Mouse (Mus musculus) hindbrain, embryonic 10.5 days (tissue): ENCODE results near the gene Cds2. TPM values are rescaled to one million over a fixed set of nuclear protein-coding genes. Genes with fewer than 3 reads are reported as not detected.

ENCODE experiments used
- polyA plus RNA-seq: library from polyadenylated mRNA; unstranded; fragments of >200 nt; fragmentation: Nextera tagmentation; extraction: Ambion mirVana; gene quantifications from 2 replicates; pipeline ENCODE4 v1.2.1, GENCODE M21; 2016

The Cds2 gene
- polyA plus RNA-seq, 1 experiment from 2014 or later, result 31.3 TPM

Other genes with a start within 250 kb of the Cds2 start
- 28.6 and 33.5 TPM in 2 replicates for gene Rassf2, start 232.9 kb upstream of the Cds2 start, polyA plus RNA-seq
- gene Slc23a2, start 118.0 kb upstream of the Cds2 start, polyA plus RNA-seq, result 10.3 and 11.8 TPM in 2 replicates
- 43.7 and 52.6 TPM in 2 replicates for gene Tmem230, start 15.3 kb upstream of the Cds2 start, polyA plus RNA-seq
- 311 and 400 TPM in 2 replicates for gene Pcna, start 9.8 kb upstream of the Cds2 start, polyA plus RNA-seq
- 0.56 and 0.90 TPM in 2 replicates for gene Prokr2, start 122.3 kb downstream of the Cds2 start, polyA plus RNA-seq